Mouse (Mus musculus) CH12.LX (cell line): Measurements from ENCODE around the gene Mllt3. TPM values are rescaled to one million over a fixed set of nuclear protein-coding genes. Genes with fewer than 3 reads are reported as not detected.

ENCODE experiments used
- DNase-seq: peaks from one replicate; pipeline ENCODE4 v3.0.0-alpha.2; 2013; ENCODE audit errors: extremely low read depth
- H3K27ac ChIP-seq: 2 replicates; pipeline ENCODE4 v1.5.1; 2012; ENCODE audit warnings: low read depth, mild to moderate bottlenecking, control low read depth, moderate library complexity; ENCODE audit not compliant: insufficient read depth
- H3K27me3 ChIP-seq: replicated peaks from 2 replicates; pipeline ENCODE3; 2012; ENCODE audit warnings: inconsistent platforms
- H3K36me3 ChIP-seq, 2 experiments: replicated peaks in 1 of 2; 2 replicates each; pipeline versions ENCODE3 to v1.6.1; 2012; ENCODE audit warnings: inconsistent platforms in 1 of 2, low read length in 1 of 2, mild to moderate bottlenecking in 1 of 2, mixed read lengths in 1 of 2, moderate library complexity in 1 of 2; ENCODE audit not compliant: control insufficient read depth in 1 of 2, insufficient read depth in 1 of 2
- H3K4me1 ChIP-seq, 2 experiments: 2 replicates each; pipeline ENCODE4 v1.6.1; 2012; ENCODE audit warnings: inconsistent platforms in 1 of 2, moderate library complexity in 1 of 2; ENCODE audit not compliant: insufficient read depth in 2 of 2, control insufficient read depth in 1 of 2
- H3K4me2 ChIP-seq: 2 replicates; pipeline ENCODE4 v1.6.1; 2012; ENCODE audit warnings: low read depth, mild to moderate bottlenecking, control low read depth; ENCODE audit not compliant: poor library complexity, insufficient read depth, severe bottlenecking
- H3K4me3 ChIP-seq, 3 experiments: fragments of 150-350 bp in 1 of 3; sonication (generic) in 1 of 3; replicated peaks in 1 of 3; 2 replicates each; pipeline versions ENCODE3 to v1.5.1; 2011 to 2012; ENCODE audit warnings: low read depth in 2 of 3, low read length in 2 of 3, mild to moderate bottlenecking in 2 of 3, moderate library complexity in 2 of 3, control low read depth in 1 of 3, improper control_type of control experiment in 1 of 3, inconsistent platforms in 1 of 3, mixed read lengths in 1 of 3; ENCODE audit not compliant: poor library complexity in 1 of 3
- H3K79me2 ChIP-seq: replicated peaks from 2 replicates; pipeline ENCODE4 v1.6.1; 2012; ENCODE audit warnings: mild to moderate bottlenecking, moderate library complexity; ENCODE audit not compliant: control insufficient read depth, poor library complexity, insufficient read depth, severe bottlenecking; ENCODE audit errors: extremely low read depth
- H3K9ac ChIP-seq: 2 replicates; pipeline ENCODE4 v1.6.1; 2012; ENCODE audit warnings: low read depth, mild to moderate bottlenecking, control low read depth, moderate library complexity; ENCODE audit not compliant: insufficient read depth
- H3K9me3 ChIP-seq: replicated peaks from 2 replicates; pipeline ENCODE3; 2012; ENCODE audit warnings: low read length, inconsistent platforms, mixed read lengths
- CHD1 ChIP-seq: IDR thresholded peaks from 2 replicates; pipeline ENCODE4 v1.6.1; 2012; ENCODE audit warnings: low read depth, low read length, improper control_type of control experiment, inconsistent platforms
- EP300 ChIP-seq: IDR thresholded peaks from 2 replicates; pipeline ENCODE4 v1.6.1; 2011; ENCODE audit warnings: low read length, improper control_type of control experiment
- HCFC1 ChIP-seq: IDR thresholded peaks from 2 replicates; pipeline ENCODE4 v1.6.1; 2012; ENCODE audit warnings: low read depth, mild to moderate bottlenecking, inconsistent platforms, low read length, improper control_type of control experiment
- JUND ChIP-seq: conservative IDR thresholded peaks from 2 replicates; pipeline ENCODE4 v1.6.1; 2011; ENCODE audit warnings: low read depth, low read length, improper control_type of control experiment
- KAT2A ChIP-seq: IDR thresholded peaks from 2 replicates; pipeline ENCODE4 v1.6.1; 2012; ENCODE audit warnings: low read length, improper control_type of control experiment, inconsistent platforms; ENCODE audit not compliant: insufficient replicate concordance
- MAX ChIP-seq: IDR thresholded peaks from 2 replicates; pipeline ENCODE4 v1.6.1; 2011; ENCODE audit warnings: low read length, improper control_type of control experiment
- MEF2A ChIP-seq: IDR thresholded peaks from 2 replicates; pipeline ENCODE4 v1.6.1; 2014; ENCODE audit warnings: low read depth, mild to moderate bottlenecking, inconsistent platforms, low read length, improper control_type of control experiment, borderline replicate concordance
- NRF1 ChIP-seq: IDR thresholded peaks from 2 replicates; pipeline ENCODE4 v1.6.1; 2014; ENCODE audit warnings: low read depth, mild to moderate bottlenecking, inconsistent platforms, low read length, improper control_type of control experiment, moderate library complexity
- PAX5 ChIP-seq: IDR thresholded peaks from 2 replicates; pipeline ENCODE4 v1.6.1; 2012; ENCODE audit warnings: low read length, inconsistent platforms, mixed read lengths
- POLR2A ChIP-seq: IDR thresholded peaks from 2 replicates; pipeline ENCODE4 v1.6.1; 2011; ENCODE audit warnings: low read depth, mild to moderate bottlenecking, improper control_type of control experiment, low read length
- POLR2AphosphoS2 ChIP-seq: IDR thresholded peaks from 2 replicates; pipeline ENCODE4 v1.6.1; 2011; ENCODE audit warnings: low read depth, low read length, improper control_type of control experiment
- RCOR1 ChIP-seq: conservative IDR thresholded peaks from 2 replicates; pipeline ENCODE4 v1.6.1; 2012; ENCODE audit warnings: low read depth, mild to moderate bottlenecking, inconsistent platforms, low read length, improper control_type of control experiment
- SIN3A ChIP-seq: IDR thresholded peaks from 2 replicates; pipeline ENCODE4 v1.6.1; 2012; ENCODE audit warnings: low read length, improper control_type of control experiment, inconsistent platforms
- TBP ChIP-seq: conservative IDR thresholded peaks from 2 replicates; pipeline ENCODE4 v1.6.1; 2011; ENCODE audit warnings: low read depth, low read length, improper control_type of control experiment
- TCF12 ChIP-seq: IDR thresholded peaks from 2 replicates; pipeline ENCODE4 v1.6.1; 2014; ENCODE audit warnings: low read depth, mild to moderate bottlenecking, inconsistent platforms, low read length, improper control_type of control experiment
- UBTF ChIP-seq: IDR thresholded peaks from 2 replicates; pipeline ENCODE4 v1.6.1; 2012; ENCODE audit warnings: low read depth, mild to moderate bottlenecking, inconsistent platforms, low read length, improper control_type of control experiment, moderate library complexity
- ZMIZ1 ChIP-seq: IDR thresholded peaks from 2 replicates; pipeline ENCODE4 v1.6.1; 2012; ENCODE audit warnings: low read depth, mild to moderate bottlenecking, inconsistent platforms, low read length, improper control_type of control experiment
- dilution Hi-C: fragments of 300-500 bp; cut with MboI; formaldehyde crosslinking; loops from 2 replicates; pipeline ENCODE4 v1.14.3; 2020; ENCODE audit warnings: low sequenced_read_pairs; ENCODE audit not compliant: extremely low pct_unique_long_range_greater_than_20kb, extremely low pct_ligation_motif_present
- in situ Hi-C: fragments of 300-500 bp; cut with MboI; formaldehyde crosslinking; loops from 3 replicates; pipeline ENCODE4 v1.14.3; 2019; ENCODE audit warnings: low sequenced_read_pairs, low pct_ligation_motif_present, low pct_unique_long_range_greater_than_20kb, mixed read lengths
- polyA plus RNA-seq: library from polyadenylated mRNA; unstranded; fragments of >175 nt; gene quantifications from 2 replicates; pipeline ENCODE4 v1.2.1, GENCODE M21; 2012; ENCODE audit warnings: low read depth; ENCODE audit not compliant: insufficient read length
- total RNA-seq, 2 experiments: library from RNA; depleted of rRNA; stranded (reverse); fragments of 300-350 nt in 1 of 2; fragments of >200 nt in 1 of 2; gene quantifications; 2 replicates each; pipeline ENCODE4 v1.2.3; 2012 to 2014

The Mllt3 gene
- total and polyA plus RNA-seq, 3 experiments: 8.3 to 20.9 (median 10.1) TPM

DNA sequence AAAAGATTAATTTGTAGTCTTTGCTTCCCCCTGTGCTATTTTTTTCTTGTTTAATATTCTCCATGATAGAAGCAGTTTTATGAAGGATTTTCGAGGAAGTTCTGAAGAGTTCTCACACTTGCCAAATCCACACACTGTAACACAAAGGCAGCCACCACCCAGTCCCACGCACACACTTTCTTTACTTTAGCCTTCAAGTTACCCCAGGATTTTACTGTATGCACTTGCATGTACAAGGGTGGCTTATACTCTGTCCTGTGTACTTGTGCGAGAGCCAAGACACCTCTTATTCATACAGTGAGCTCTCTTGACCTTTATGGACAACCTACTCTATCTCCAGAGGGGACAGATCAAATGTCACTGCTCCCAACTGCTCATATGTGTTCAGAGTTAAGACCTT lies 209.5 kb downstream of the Mllt3 start:
- no peak overlapping the region for H3K27ac ChIP-seq
- H3K4me3 ChIP-seq: no peak overlapping the region
- H3K27me3 ChIP-seq: no peaks in the 10 kb centered on the region
- no peak overlapping the region for H3K9ac ChIP-seq
- H3K4me2 ChIP-seq: no peak overlapping the region
- dilution Hi-C loops: no loop called here
- peaks cover 0 to 4% of the 10 kb centered on the region in 2 experiments; a peak in 2 of 4 replicates for H3K4me1 ChIP-seq
- TF ChIP-seq HCFC1 (no peak), PAX5 (no peak), MEF2A (no peak), TBP (no peak), ZMIZ1 (no peak), POLR2AphosphoS2 (no peak), POLR2A (no peak), MAX (no peak), CHD1 (no peak)
- TF ChIP-seq, all 38 proteins: peak for 0
- no peak for DNase-seq
- H3K79me2 ChIP-seq: no peaks in the 10 kb centered on the region
- no peaks in the 10 kb centered on the region for H3K9me3 ChIP-seq
- in situ Hi-C loops: no loop called here
- peaks cover 0 to 2% of the 10 kb centered on the region in 2 experiments for H3K36me3 ChIP-seq

DNA sequence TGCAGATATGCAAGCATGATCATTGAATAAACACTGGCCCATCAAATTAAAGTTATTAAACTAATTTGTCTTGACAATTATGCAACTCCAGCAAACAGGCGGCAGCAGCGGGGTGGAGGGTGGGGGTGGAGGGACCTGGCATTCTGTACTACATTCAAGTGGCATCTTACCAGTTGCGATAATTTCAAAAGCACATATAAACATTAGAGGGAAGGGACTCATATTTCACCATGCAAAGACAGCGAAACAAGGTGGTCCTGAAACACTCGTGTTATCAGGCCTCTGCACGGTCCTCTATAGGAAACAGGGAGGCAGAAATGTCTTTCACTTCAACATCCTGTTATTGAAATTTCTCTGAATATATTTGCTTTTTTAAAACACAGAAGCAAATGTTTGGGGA lies 210.0 kb downstream of the Mllt3 start:
- no peaks in the 10 kb centered on the region for H3K9me3 ChIP-seq
- DNase-seq: no peak
- in situ Hi-C loops: no loop called here
- peaks cover 0 to 2% of the 10 kb centered on the region in 2 experiments for H3K36me3 ChIP-seq
- H3K27me3 ChIP-seq: no peaks in the 10 kb centered on the region
- TF ChIP-seq RCOR1: no peak
- no peak for TF ChIP-seq EP300
- TF ChIP-seq KAT2A: no peak
- no peak for TF ChIP-seq PAX5
- TF ChIP-seq ZMIZ1: no peak
- TF ChIP-seq POLR2A: no peak
- no peak for TF ChIP-seq MEF2A
- no peak for TF ChIP-seq JUND
- no peak for TF ChIP-seq UBTF
- no peak for TF ChIP-seq SIN3A
- no peak for TF ChIP-seq TBP
- TF ChIP-seq TCF12: no peak
- no peak for TF ChIP-seq POLR2AphosphoS2
- TF ChIP-seq NRF1: no peak
- dilution Hi-C loops: no loop called here
- H3K4me2 ChIP-seq: no peak overlapping the region
- H3K4me3 ChIP-seq: no peak overlapping the region
- H3K9ac ChIP-seq: no peak overlapping the region
- no peak overlapping the region for H3K27ac ChIP-seq
- peaks cover 0 to 4% of the 10 kb centered on the region in 2 experiments; a peak in 2 of 4 replicates for H3K4me1 ChIP-seq
- H3K79me2 ChIP-seq: no peaks in the 10 kb centered on the region
